Mouse (Mus musculus) kidney, postnatal 14 days (tissue): Measurements from ENCODE around the gene Acad8.

Experiments used
- DNase-seq: peaks from one replicate; pipeline ENCODE4 v3.0.0; 2022; ENCODE audit warnings: mixed read lengths

The Acad8 gene

DNA sequence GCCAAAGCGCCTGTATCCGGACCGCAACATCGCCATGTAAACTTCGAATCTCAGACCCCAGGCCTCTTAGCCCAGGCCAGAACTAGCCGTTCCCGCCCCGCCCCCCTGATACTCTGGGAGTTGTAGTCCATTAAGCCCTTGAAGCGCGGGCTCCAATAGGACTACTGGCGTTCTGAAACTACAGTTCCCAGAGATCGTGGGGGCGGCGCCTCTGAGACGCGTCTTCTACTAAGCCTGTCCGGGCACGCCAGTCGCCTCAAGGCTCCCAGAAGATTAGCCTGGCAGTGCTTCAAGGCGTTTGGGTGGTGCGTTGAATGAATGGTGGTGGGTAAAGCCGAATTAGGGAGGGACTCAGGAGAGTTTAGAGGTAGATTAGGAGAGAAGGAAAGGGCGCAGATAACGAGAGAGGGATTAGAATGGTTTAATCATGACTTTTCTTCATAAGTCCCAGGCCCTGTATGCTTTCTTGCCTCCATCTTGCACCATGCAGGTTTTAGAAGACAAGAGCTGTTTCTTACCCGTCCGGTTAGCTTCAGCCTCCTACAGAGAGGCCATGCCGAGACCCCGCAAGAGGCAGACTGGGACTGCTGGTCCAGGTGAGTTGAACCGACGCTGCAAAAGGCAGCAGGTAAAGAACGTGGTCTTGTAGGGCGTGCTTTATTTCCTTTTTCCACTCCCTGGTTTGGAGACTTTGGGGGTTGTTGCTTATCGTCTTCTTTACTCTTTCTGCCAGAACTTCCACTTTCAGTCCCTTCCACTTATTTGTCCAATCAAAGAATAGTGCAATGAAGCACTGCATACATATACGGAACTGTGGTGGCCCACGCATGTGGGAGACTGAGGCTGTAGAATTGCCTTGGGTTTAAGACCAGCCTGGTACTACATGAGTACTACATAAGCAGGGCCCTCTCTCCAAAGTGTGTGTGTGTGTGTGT, at the start of gene Acad8, which contains the start of gene Thyn1:
Gene Acad8 (minus strand): TSS at position 106 of the 935 bp plus-strand sequence.
Gene Thyn1 (plus strand): TSS at position 250 of the 935 bp plus-strand sequence.
- DNase-seq = peak; percentile 97

DNA sequence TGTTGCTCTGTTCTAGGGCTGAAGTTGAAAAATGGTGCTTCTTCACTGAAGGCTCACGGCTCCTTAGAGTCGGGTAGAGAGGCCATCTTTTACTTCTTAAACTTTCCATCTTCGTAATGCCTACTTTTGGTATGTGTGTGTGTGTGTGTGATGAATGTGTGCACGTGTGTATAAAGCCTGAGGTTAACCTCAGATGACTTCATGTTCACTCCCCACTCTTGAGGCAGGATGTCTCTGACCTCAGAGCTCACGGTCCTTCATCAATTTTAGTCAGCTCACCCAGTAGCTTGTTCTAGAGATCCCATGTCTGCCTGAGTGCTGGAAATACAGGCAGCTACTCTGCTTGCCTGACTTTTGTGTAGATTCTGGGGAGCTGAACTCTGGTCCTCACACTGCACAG, 44.5 kb upstream of the Acad8 start:
- no peak for DNase-seq

DNA sequence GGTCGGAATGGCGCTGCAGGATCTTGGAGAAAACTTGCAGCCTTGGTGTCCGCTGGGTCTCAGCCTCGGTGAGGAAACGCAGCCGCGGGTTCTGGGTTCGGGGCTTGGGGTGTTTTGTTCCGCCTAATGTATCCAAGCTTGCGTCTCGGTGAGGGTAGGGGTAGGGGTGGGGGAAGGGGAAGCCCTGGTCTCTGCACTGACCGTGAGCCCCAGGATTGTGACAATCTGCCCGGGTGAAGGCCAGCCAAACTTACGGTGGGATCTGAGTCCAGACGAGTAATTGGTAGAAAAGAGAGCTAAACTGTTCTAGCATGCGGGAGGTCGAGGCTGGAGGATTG, 31.4 kb upstream of the Acad8 start:
- no peak for DNase-seq

DNA sequence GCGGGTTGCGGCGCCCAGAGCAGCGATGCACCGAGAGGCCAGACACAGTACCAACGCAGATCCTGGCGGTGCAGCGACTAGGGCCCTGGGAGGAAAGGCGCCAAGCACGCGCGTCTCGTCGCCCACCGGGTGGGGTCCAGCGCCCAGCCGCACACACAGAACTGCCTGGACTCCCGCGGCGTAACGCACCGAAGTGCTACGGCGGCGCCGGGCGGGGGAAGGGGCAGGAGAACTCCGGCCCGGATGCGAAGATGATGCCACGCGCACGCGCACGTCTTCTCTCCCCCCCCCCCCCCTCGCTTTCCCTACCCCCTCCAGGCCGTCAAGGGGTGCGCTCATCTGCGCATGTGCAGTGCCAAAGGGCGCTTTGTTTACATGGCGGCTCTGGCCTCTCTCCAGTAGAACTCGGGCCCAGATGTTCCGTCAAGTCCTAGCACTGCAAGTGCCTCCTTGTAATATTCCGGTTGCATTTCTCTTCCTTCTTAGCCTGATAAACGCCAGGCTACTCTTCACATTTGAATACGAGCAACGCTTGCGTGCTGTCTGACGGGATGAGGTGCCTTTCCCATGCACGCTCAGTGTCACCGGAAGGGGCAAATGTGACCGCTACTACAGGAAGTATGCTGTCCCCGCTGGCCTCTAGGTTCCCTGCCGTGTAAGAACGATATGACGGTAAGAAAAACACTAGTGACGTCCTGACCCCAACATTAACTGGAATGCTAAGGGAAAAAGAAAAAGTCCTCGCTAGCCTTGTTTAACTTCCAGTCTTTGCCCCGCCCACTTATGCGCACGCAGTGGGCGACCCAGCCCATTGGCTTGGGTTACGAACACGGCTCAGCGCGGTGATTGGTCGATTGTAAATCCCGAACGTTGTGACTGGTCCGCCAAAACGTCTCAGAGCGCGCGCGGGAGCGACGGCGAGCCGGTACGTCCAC, 30.7 kb upstream of the Acad8 start, which contains the start of the genes Vps26b and Ncapd3:
Gene Vps26b (minus strand): TSS at position 238 of the 935 bp plus-strand sequence.
Gene Ncapd3 (plus strand): TSS at position 348 of the 935 bp plus-strand sequence.
- DNase-seq = peak; percentile 98

DNA sequence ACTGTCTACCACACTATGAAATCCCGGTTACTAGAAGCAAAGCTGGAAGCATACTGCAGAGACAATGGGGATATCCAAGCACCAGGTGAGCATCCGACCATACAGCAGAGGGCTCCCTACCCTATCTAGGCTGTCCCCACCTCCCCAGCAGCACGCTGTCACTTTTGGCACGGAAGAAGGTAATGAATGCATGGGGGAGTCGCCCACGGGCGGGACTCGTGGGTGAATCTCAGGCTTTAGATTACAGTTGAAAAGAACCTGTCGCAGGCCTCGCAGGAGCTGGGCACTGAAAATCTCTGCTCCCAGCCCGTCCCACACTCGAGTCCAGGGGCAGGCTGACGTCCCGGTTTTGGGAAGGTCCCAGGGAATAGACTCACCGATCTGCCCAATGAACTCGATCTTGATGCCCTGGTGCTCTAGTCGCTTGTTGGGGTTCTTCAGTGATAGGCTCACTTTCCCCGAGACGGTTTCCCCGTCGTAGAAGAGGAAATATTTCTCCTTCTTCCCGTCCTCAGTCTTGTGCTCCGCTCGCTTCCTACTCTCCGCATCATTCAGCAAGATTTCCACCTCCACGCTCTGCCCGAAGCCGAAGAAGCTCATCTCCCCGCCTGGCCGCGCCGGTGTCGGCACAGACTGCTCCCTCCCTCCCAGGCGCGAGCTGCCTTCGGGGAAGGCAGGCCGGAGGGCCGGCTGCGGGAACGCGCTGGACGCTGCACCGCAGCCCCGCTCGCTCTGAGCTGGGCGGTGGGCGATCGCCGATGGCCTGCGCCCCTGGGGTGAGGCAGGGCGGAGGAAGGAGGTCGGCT, 29.9 kb upstream of the Acad8 start:
- DNase-seq = peak; percentile 53

DNA sequence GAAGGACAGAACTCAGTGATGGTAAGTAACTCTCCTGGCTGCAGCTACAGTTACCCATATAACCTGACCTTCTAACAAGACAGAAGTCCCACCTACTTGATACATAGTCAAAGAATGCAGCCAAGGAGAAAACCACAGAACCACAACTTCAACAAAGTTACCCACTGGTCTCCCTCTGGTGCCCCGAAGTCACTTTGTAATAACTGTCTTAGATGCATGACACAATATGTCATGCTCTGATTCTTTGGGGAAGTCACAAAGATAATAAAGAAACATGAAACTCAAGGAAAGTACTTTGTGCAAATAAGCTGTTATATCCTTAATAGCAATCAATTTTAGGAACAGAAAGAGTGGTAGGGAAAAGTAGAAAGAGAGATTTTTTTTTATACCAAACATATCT, 27.3 kb upstream of the Acad8 start:
- DNase-seq = no peak

DNA sequence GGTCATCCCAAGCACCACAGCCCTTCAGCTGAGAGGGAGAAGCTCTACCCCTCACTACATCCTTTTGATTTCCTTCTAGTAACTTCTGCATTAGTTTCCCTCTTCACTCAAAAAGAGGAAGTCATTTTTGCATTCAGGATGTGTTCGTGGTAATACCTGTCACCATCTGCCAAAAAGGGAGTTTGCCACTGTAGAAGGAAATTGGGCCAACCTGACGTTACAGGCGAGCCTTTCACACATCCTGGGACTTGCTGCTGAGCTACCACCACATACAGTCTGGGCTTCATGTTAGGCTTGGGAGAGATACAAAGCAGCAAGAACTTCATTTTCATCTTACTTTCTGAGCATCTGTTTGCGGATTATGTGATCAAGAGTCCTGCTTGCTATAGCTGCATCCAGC, 24.3 kb upstream of the Acad8 start:
- no peak for DNase-seq

DNA sequence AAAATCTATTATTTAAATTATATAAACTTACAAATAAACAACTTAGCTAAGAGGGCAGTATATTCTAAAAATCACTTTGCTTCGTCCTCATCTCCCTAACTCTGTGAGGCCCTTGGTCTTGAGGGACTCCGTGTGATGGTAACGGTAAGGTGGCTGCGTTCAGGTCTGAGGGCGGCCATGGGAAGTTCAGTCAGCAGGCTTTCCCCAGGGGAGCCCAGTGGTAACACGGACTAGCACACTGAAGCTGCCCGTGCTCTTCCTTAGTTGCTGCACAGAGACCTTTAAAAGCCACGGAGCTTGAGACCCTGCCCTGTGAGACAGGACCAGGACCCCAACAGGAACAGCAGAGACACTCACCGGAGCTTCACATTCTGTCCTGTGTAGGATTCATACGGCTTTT, 19.6 kb upstream of the Acad8 start:
- DNase-seq = no peak

DNA sequence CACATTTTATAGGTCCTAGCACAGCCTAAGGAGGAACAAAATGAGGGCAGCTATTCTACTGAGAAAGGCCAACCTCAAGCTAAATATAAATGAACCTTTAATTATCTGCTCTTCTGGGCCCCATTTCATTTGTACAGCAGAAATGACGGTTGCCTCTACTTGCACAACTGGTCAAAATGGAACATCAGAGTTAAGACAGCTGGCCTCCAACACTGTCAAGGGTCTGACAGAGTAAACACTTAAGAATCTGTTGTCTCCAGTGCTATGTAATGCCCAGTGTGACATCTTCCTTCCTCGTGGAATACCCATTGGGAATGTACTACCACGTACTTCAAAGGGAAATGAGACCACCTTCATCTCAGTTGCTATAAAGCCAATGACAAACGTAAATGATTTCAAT, 12.2 kb upstream of the Acad8 start:
- DNase-seq = no peak

DNA sequence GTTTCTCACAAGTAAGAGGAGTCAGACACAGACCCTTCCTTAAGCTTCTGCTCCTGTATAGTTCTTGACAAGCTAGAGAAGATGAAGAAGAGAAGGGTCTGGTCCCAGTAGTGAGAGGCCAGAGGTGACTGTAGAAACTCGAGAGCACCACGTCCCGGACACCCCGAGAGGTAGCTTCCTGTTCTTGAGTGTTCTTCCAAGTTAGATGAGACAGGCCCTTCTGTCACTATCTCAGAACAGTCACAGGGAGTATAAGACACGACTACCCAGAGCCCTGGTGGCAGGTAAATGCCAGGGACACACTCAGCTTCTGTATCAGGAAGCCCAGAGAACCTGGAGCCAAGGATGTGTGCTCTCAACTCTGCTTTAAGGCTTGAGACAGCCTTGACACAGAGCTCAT, 9.9 kb upstream of the Acad8 start:
- no peak for DNase-seq

DNA sequence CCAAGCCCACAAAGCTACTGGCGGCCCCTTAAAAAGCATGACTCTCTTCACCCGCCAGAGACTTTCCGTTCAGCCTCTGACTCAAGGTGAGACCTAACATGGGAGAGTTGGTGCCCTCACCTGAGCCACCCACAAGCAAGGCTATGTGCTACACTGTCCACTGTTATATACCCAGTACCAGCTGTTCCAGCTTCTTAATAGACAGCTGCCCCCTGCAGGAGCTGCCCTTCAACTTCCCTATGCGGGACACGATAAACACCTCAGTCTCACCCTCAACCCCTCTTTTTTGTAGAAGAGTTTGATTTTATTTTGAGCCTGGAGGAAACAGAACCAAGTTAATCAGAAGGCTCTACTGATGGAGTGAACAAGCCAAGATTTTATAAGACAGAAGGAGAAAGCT, 7.5 kb upstream of the Acad8 start:
- no peak for DNase-seq

DNA sequence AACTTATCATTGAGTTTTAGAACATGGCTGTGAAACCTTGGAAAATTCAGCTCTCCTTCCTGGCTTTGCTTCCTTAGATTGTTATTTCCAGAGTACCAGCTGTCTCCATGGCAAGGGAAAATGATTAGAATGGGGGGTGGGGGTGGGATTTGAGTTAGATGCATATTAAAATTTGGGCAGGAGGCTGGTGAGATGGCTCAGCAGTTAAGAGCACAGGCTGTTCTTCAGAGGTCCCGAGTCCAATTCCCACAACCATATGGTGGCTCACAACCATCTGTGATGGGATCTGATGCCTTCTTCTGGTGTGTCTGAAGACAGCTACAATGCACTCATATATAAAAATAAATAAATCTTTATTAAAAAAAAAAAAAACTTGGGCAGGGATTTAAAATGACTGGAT, 6.6 kb upstream of the Acad8 start:
- no peak for DNase-seq

DNA sequence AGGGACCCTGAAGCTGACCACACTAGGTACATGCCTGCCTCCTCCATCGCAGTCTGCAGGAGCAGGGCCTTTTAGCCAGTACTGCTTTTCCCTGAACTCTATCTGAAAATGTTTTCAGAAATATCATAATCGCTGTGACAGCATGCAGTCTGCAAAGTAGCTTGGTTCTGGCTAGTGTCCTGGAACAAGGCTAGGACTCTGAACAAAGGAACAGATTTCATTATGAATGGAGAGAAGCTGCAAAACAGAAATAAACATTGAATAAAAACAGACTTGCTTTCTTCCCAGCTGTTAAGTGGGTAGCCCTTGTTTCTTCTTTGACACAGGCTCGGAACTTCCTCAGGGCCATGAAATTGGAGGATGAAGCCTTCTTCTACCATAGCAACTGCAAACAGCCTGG, 5.9 kb upstream of the Acad8 start:
- no peak for DNase-seq

DNA sequence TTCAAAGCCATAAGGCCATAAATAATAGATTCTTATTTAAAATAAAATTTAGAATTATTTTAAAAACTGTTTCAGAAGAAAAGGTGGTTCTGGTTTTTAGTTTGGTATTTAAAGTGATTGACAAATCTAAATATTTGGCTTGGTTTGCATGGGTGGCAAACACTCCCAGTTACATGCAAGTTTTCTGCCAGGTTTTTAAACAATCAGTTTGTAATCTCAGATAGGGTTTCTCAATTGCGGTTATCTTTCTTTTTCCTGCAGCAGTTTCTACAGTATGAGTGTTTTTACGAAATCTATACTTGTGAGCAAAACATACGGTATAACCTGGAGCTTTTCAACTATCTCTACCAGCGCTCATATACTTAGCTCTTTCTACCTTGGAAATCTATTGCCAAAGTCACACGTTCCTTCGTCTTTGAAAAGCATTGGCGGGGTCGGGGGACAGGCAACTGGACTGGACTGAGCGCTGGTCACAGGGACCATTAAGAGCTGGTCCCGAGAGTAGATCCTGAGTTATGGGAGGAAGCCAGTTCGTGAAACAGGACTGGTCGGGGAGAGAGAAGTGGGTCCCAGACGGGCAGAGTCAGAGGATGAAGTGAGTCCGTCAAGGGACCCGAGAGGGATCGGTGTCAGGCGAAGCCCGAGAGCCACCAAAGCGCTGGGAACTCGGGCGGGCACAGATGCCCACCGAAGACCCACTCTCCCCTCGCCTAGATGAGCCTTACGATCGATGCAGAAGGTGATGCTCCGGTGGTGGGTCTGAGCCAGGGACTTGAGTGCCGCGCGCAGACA, 501 bp downstream of the Acad8 start:
- DNase-seq = no peak

DNA sequence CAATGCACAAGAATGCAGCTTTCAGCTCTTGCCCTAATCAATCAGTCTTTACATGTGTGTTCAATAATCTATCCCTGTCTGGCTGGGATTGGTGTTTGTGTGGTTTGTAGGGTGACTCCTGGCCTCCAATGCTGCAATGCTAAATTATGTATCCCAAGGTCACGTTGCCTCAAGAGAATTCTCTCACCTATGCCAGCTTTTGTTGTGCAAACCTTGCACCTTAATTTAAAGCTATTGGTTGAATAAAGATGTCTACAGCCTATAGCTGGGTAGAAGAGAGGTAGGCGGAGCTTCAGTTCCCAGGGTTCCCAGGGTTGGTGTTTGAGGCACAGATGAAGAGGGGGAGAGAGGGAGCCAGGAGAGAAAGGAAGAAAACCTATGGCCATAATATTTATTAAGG, 1.9 kb downstream of the Acad8 start:
- no peak for DNase-seq

DNA sequence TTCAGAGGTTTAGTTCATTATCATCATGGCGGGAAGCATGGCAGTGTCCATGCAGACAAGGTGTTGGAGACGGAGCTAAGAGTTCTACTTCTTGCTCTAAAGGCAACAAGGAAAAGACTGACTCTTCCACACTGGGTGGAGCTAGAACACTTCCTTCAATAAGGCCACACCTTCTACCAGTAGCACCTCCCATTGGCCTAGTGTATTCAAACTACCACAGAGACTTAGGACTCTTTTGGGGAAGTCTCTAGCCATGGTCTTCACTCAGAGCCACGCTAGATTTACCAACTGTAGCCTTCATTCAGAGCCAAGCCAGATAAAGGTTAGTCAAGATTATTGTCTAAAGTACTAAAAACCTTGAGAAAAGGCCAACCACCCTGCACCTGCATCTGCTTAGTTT, 2.3 kb downstream of the Acad8 start:
- no peak for DNase-seq

DNA sequence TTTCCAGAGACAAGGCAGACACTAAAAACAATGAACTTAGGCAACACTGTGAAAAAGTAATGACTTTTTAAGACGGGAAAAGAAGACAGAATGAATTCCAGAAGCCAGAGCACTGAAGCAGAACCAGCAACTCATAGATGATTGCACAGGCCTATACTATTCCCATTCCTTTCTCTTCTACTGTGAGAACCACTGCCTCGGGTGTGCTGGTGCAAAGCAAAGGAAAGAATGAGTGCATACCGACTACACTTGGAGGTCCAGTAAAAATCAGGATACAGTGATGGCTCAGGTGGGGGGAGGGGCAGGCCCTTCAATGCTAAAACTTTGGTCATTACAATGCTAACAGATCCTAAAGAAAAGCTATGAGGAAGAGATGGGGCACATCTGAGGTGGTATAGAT, 5.5 kb downstream of the Acad8 start:
- DNase-seq = no peak

DNA sequence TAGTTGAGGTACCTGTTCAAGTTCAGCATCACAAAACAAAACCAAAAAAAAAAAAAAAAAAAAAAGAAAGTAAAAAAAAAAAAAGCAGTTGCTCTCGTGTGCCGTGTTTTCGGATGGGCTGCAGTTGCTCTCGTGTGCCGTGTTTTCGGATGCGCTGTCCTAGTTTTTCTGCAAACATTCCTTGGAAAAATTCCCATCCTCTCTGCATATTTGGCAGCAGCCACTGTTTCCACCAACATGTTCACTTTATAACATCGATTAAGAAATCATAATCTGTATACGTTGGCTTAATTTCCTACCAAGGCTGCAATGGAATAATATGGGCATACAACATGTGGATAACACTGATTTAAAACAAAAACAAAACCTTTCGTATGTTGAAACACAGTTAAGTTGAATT, 6.2 kb downstream of the Acad8 start:
- peak; percentile 17 for DNase-seq

DNA sequence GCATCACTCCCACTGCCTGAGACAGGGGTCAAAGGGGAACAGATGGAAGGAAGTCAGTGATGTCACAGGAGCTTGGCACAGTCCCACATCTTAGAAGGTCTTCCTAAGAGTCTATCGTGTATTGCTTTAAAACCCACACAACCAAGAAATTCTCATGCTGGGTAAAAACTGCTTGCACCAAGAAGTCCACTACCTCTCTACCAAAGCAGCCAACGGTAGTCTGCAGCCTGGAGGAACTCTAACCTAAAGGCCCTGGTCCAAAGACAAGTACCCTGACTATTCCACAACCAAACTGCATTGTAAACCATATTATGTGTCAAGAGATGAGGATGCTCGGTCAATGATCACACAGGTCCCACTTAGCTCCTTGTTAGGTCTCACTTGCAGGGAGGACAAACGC, 9.2 kb downstream of the Acad8 start:
- DNase-seq = no peak

DNA sequence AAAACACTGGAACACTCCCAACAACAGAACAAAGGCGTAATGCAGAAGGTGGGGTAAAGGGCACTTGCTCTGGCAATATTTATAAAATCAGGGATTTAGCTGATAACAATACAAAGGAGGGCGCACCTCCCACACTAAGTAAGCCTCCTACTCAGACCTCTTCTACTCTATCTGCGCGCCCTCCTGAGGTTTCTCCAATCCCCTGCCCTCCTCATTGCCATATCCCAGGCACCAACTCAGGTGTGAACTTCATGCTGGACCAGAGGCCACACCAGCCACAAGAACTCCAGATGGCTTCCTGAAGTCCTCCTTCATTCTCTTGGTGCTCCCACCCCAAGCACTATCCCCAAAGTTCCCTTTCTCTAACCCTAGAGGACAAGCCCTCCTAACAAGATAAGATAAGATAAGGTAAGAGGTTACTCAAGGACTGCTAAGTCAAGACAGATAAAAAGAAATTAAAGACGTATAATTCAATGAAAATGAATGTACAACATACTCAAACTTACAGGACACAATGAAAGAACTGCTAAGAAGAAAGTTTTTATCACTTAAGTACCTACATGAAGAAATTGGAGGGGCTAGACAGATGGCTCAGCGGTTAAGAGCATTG, 13.6 kb downstream of the Acad8 start:
- DNase-seq = no peak

DNA sequence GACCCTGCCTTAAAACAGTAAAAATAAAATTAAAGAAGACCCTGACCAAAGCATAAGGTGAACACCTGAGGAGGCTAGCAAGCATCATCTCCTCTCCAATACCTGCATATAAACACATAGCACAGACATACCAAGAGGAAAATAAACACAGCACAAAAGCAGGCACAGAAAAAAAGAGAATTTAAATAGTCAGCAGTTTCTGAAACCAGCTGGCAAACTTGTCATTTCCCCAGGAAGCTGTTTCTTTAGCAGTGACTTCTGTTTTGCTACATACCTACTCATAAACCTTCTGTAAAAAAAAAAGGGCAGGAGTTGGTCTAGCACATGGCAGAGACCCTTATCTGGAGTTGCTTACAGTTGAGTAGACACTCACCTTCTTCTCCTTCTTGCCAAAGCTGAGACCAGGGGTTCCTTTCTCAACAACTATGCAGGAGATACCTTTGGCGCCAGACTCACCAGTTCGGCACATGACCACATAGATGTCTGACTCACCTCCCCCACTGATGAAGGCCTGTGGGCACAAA, 14.2 kb downstream of the Acad8 start:
- no peak for DNase-seq
